Mouse (Mus musculus): ENCODE results near the gene Spag7.

Gene Spag7

GRCm38 (mm10) chr11:70655571-70656455, 13.4 kb downstream of the Spag7 start:
- peak; percentile 67 for DNase-seq

GRCm38 (mm10) chr11:70654923-70655570, 14.2 kb downstream of the Spag7 start:
- peak; percentile 91 for DNase-seq

GRCm38 (mm10) chr11:70654198-70654922, 14.9 kb downstream of the Spag7 start, which contains the start of gene Pfn1:
Gene Pfn1 (minus strand): TSS chr11:70654644.
- peak; percentile 90 for DNase-seq

DNA sequence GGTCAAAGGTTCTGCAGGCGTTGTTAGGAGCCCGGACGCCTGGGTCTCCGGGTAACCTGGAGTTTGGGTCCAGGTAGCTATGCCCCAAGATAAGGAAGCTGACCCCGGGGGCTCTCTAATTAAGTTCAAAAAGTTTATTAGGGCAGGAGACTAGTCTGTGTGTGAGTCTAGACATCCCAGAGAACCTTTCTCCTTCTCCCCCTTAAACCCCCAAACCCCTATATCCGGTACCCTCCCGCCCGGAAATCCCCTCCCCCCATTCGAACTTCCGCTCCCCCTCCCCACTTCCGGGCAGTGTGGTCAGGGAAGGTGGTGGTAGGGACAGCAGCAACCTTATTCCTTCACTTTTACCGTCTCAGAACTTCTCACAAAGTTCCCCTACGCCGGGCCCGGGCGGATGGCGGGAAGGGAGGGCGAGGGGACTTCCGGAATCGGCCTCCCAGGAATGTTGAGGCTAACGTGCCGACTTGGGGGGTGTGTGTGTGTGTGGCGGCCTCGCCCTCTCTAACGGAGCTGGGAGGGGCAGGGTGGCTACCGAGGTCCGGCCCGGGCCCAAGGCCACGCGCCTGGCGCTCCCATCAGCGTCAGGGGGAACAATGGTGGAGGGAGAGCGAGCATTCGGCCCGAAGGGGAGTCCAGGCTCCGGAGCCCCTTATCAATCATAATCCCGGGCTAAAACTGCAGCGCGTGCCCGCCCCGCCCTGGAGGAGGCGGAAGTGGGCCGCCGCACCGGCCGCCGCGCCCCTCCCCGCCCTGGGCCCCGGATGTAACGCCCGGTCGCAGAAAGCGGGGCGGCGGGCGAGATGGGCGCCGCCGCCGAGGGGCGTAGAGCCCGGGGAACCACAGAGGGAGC, 15.6 kb downstream of the Spag7 start:
- DNase-seq, result peak; percentile 78

DNA sequence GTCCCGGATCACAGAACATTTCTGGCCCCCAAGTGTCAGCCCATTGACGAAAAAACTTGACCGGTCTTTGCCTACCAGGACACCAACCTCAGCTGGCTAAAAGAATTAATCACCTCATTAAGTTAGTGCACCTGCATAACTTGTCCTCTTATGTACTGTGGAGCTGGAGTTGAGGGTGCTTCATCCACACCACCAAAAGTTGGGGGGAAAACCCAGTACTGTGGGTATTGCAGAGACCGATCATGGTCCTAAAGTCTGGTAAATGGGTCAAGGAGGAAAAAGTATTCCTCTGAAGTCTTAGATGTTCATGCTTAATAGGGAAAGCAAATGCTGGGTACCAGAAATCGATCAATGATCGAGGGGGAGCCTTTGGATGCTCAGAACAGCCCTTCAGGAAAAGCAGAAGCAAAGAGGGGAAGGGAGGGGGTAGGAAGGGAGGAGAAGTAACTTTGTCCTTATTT, 16.3 kb downstream of the Spag7 start:
- no peak for DNase-seq

DNA sequence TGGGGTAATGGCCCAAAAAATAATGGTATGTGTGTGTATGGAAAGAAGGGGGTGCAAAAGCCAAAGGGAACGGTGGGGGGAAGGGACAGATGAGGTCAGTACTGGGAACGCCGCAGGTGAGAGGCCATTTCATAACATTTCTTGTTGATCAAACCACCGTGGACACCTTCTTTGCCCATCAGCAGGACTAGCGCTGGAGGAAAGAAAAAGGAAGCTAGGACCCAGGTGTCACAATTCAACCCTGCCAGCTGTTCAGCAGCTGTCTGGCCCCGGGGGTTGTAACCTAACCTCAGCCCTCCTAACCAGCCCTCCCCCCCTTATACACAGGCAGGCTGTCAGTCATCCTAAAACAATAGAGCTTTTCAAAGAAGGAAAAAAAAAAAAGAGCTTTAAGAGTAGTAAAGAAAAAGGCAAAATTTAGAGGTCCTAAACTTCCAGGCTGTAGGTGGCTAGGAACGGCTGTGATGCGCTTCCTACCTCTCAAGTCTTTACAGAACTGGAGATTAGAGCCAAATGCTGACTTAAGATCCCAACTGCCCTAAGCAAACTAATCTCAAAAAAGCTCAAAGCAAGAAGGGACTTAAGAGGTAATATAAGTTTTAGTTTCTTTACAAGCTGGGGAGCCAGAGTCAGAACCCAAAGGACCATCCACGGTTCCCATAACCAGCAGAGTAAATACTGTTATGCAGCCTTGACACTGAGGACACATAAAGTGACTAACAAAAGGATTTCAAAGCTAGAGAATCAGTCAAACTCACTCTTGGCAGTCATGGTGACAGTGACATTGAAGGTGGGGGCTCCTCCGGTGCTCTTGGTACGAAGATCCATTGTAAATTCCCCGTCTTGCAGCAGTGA, 17.0 kb downstream of the Spag7 start:
- no peak for DNase-seq

DNA sequence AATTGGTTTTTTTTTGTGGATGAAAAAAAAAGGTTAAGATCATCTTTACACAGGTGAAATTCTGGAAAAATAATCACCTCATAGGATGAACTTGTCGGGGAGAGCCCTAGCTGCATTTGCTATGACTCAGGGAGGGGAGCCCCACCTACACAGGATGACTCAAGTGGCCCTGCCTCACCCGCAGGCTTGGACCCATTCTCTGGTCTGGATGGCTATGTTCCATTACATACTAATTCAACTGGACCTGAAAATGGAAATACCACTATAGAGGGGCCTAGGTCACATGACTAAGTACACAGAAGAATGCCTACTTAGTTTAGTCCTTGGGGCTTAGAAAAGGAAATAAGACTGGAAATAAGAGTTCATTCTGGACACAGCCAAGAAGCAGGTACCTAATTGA, 17.8 kb downstream of the Spag7 start:
- DNase-seq, result no peak

DNA sequence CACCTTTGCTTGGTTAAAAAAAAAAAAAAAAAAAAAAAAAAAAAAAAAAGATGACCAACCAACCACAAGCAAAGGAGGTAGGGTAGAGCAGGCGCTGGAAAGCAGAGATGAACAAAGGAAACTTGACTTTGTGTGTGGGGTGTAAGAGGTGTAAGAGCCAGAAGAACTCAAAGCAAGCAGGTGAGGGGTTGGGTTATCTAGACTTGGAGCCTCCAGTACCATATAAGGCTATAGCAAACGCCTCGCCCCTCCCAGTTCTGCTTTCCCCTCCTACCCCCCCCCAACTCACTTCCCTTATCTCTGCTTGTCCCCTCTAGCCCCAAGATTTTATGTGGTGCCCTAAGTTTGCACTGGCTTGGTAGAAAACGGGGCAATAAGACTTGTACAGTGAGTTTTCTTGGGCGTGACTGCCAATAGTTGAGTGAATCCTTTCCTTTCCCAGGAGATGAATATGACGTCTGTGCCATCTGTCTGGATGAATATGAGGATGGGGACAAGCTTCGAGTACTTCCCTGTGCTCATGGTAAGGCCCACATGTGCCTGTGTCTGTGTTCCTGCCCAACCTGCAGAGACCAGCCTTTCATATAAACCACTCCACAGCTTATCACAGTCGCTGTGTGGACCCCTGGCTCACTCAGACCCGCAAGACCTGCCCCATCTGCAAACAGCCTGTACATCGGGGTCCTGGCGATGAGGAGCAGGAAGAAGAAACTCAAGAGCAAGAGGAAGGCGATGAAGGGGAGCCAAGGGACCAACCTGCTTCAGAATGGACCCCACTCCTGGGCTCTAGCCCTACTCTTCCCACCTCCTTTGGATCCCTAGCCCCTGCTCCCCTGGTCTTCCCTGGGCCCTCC, 18.7 kb downstream of the Spag7 start:
- DNase-seq, result no peak

DNA sequence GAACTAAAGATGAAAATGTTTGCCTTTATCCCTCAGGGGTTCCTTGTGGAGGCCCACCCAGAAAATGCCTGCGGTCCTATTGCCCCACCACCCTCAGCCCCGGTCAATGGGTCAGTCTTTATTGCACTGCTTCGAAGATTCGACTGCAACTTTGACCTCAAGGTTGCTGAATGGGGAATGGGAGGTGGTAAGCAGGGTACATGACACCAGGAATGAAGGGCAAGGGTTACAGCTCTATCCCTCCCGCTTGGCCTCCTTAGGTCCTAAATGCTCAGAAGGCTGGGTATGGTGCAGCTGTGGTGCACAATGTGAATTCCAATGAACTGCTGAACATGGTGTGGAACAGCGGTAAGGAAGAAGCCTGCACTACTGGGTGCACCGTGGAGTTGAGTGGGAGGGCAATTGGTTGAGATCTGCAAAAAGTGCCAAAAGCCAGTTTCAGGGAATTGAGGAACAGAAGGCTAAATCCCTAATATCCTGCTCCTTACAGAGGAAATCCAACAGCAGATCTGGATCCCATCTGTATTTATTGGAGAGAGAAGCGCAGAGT, 20.0 kb downstream of the Spag7 start:
- no peak for DNase-seq

- no peak for DNase-seq
These were observed 20.7 kb downstream of the Spag7 start for GRCm38 (mm10) chr11:70648512-70648911.

DNA sequence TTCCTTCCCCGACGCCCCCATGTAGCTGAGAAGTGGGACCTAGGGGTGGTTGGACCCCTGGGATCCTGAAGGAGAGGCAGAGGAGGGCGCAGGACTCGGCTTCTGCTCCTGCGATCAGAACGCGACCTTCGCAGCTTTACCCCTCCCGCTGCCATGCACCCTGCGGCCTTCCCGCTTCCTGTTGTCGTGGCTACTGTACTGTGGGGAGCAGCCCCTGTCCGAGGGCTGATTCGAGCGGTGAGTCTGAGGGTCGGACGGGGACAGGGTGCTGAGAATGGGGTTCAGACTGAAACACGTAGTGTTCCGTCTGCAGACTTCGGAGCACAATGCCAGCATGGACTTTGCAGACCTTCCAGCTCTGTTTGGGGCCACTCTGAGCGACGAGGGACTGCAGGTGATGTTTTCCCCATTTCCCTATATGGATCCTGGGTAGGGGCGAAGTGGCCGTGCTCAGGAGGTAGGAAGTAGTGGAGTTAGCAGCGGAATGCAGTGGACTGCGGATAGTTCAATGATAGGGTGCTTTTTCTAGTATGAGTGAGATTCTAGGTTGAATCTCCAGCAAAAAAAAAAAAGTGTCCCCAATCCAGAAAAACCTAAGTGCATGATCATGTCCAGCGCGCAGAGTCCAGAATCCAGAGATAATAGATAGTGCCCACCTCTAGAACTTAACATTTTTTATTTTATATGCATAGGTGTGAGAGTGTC, 21.3 kb downstream of the Spag7 start:
- peak; percentile 43 for DNase-seq

GRCm38 (mm10) chr11:70646691-70647650, 22.2 kb downstream of the Spag7 start, which contains the start of the genes Rnf167 and Slc25a11:
Gene Rnf167 (plus strand): TSS chr11:70647235.
Gene Slc25a11 (minus strand): TSS chr11:70647479.
- DNase-seq, result peak; percentile 99

GRCm38 (mm10) chr11:70646259-70646555, 23.0 kb downstream of the Spag7 start:
- peak; percentile 67 for DNase-seq

DNA sequence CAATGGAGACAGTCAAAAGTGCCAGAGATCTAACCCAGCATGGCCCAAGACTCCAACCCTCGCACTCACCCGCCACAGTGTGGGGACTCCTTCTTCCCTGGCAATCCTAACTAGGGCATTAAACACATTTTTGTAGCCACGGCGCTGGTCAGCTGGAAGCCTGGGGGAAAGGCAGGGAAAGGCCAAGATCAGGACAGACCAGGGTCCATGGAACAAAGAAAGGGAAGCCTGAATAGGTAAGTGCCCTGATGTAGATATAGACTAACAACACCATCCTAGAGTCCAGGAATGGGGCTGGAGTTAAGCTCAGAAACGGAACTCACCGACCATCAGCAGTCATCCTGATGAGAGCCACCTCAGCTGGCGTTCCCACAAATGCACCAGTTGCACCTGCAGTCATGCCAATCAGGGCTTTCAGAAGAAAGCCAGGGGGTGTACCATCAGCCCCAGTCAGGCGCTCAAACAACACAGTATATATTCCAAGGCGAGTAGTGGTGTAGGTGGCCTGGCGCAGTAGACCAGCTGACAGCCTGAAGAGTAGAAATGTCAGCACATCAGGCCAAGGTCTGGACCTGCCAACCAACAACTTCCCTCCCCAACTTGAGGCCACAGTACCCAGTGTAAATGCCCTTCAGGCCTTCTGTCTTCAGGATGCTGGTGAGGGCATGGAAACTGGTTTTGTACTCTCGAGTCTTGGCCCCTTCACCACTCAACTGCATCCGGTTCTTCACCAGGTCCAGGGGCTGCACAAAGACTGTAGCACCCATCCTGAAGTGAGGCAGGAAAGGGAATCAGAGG, 23.6 kb downstream of the Spag7 start:
- DNase-seq, result no peak

DNA sequence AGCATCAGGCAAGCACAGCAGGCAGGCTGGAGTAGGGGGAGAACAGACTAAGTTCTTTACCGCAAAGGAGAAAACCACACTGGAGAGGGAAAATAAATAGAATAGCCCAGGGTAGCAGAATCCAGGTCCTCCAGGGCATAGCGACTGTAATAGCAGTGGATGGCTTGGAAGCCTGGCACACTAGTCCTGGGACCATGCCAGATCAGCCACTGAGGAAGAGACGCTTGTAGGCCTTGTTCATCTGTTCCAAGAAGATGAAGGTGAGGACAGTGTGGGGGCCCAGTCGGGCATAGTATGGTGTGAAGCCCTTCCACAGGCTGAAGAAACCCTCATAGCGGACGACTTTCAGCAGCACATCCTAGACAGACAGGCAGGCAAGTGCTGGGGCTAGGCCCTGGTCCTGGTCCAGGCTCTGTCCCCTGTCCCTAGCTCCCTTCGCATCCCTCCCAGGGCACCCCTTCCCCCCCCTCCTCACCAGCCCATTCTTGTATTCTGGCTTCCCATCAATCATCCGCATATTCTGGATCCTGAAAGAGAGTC, 24.6 kb downstream of the Spag7 start:
- DNase-seq, result no peak

DNA sequence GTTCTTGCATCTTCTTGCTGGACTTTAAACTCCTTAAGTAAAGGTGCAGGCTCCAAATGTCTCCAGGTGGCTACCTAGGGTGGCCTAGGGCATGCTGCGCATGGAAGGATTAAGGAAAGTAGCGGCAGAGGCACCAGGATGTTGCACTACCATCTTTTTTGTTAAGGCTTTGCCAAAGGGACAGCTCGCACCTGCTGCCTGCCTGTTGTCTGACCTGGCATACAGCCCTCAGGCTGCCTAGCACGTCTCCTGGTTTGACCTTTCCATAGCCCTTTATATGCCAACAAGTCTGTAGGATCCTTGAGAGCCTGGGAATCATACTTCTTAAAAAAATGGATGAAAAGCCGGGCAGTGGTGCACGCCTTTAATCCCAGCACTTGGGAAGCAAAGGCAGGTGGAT, 26.2 kb downstream of the Spag7 start:
- no peak for DNase-seq

- no peak for DNase-seq
These were observed 28.0 kb downstream of the Spag7 start for GRCm38 (mm10) chr11:70641241-70641640.
